Mouse (Mus musculus) CD4-positive helper T cell, adult 2 months (primary cell): ENCODE measurements around the gene Cfap57.

Experiments
- DNase-seq: peaks from one replicate; pipeline ENCODE4 v3.0.0-alpha.2; 2012; ENCODE audit warnings: low read depth, missing footprints, low spot score

Gene Cfap57

GRCm38 (mm10) chr4:118620279-118620966, at the start of gene Cfap57, which contains the start of gene Ebna1bp2:
Gene Cfap57 (minus strand): TSS chr4:118620777.
Gene Ebna1bp2 (plus strand): TSS chr4:118620799.
- DNase-seq = peak; percentile 94

- no peak for DNase-seq
These were observed 38.1 kb upstream of the Cfap57 start, which contains the start of gene Olfr62 for GRCm38 (mm10) chr4:118658652-118659051. Gene Olfr62 (plus strand): TSS chr4:118658952.

GRCm38 (mm10) chr4:118645234-118645633, 24.7 kb upstream of the Cfap57 start:
- peak; percentile 33 for DNase-seq

- DNase-seq = no peak
These were observed 22.0 kb upstream of the Cfap57 start for GRCm38 (mm10) chr4:118642346-118643190.

- no peak for DNase-seq
These were observed 9.7 kb upstream of the Cfap57 start for GRCm38 (mm10) chr4:118630261-118630660.

- DNase-seq = no peak
These were observed 1.2 kb upstream of the Cfap57 start for GRCm38 (mm10) chr4:118621781-118622180.

- no peak for DNase-seq
These were observed 367 bp upstream of the Cfap57 start for GRCm38 (mm10) chr4:118620967-118621320.

- no peak for DNase-seq
These were observed 5.2 kb downstream of the Cfap57 start for GRCm38 (mm10) chr4:118615412-118615811.

- peak; percentile 18 for DNase-seq
These were observed 8.0 kb downstream of the Cfap57 start for GRCm38 (mm10) chr4:118612619-118613018.

GRCm38 (mm10) chr4:118609836-118610235, 10.7 kb downstream of the Cfap57 start:
- DNase-seq = no peak

GRCm38 (mm10) chr4:118604065-118604464, 16.5 kb downstream of the Cfap57 start:
- no peak for DNase-seq

GRCm38 (mm10) chr4:118589733-118590130, 30.8 kb downstream of the Cfap57 start:
- no peak for DNase-seq

GRCm38 (mm10) chr4:118589053-118589732, 31.4 kb downstream of the Cfap57 start:
- no peak for DNase-seq

- no peak for DNase-seq
These were observed 37.9 kb downstream of the Cfap57 start for GRCm38 (mm10) chr4:118582629-118583028.

GRCm38 (mm10) chr4:118581508-118581907, 39.1 kb downstream of the Cfap57 start:
- DNase-seq = no peak

GRCm38 (mm10) chr4:118579313-118579712, 41.3 kb downstream of the Cfap57 start:
- DNase-seq = no peak

GRCm38 (mm10) chr4:118576097-118576496, 44.5 kb downstream of the Cfap57 start:
- peak; percentile 45 for DNase-seq

- no peak for DNase-seq
These were observed 49.1 kb downstream of the Cfap57 start for GRCm38 (mm10) chr4:118571441-118571840.

GRCm38 (mm10) chr4:118569320-118569719, 51.3 kb downstream of the Cfap57 start:
- DNase-seq = no peak

- DNase-seq = no peak
These were observed 51.9 kb downstream of the Cfap57 start for GRCm38 (mm10) chr4:118568709-118569108.

GRCm38 (mm10) chr4:118566161-118566676, 54.4 kb downstream of the Cfap57 start:
- DNase-seq = peak; percentile 14

GRCm38 (mm10) chr4:118564926-118565279, 55.7 kb downstream of the Cfap57 start:
- no peak for DNase-seq
